Mouse (Mus musculus): Measurements from ENCODE around the gene Tns3. TPM values are rescaled to one million over a fixed set of nuclear protein-coding genes. Genes with fewer than 3 reads are reported as not detected.
A peak's percentile ranks its signal among the peaks of the same experiment; 100 is the strongest.

Gene Tns3
- polyA plus RNA-seq, 1 experiment from 2014 or later: 18.7 TPM

DNA sequence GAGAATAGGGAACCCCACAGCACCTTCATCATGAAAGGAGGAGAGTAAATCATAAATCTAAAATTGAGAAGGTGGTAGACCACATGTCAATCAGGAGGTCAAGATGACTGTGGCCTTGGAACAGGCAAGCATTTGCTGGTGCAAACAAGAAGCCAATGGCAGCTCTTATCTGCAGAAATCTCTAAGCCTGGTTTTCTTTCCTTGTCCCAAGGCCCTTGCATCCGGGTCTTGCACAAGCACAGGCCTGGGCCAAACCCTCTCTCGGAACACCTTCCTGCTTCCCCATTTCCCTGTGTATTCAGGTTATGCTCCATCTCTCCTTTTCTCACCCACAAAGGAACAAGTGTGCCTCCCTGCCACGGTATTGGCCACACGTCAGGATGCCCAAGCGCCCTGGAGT, 35.0 kb downstream of the Tns3 start:
- H3K9me3 ChIP-seq (ENCODE audit: control insufficient read depth, low read length): no peaks in the 10 kb centered on the region
- H3K4me1 ChIP-seq (ENCODE audit: control insufficient read depth, insufficient read depth, low read length): peaks cover 45% of the 10 kb centered on the region
- H3K4me3 ChIP-seq (ENCODE audit: low read length): no peak overlapping the region
- peak overlapping the region; percentile 37; the same call in 1 of the 2 replicates for H3K4me2 ChIP-seq (ENCODE audit: low read depth, low read length)
- 80% methylated on average over 5 of the region's 5 CpGs for WGBS
- H3K27me3 ChIP-seq (replicated peaks; ENCODE audit: control insufficient read depth, insufficient read depth, low read length): no peaks in the 10 kb centered on the region
- 0 out of 2 replicates have a peak overlapping the region, but pooled peaks have one; percentile 35 for H3K9ac ChIP-seq (ENCODE audit: low read depth, low read length)
- 0 out of 2 replicates have a peak, but pooled peaks cover 2% of the 10 kb centered on the region for H3K36me3 ChIP-seq (ENCODE audit: control insufficient read depth, insufficient read depth, low read length)
- ATAC-seq: peak; percentile 16; the same call in 1 of the 2 replicates
- H3K27ac ChIP-seq (ENCODE audit: low read length): peak overlapping the region; percentile 49; the same call in 1 of the 2 replicates

- ATAC-seq: peak; percentile 9; the same call in 1 of the 2 replicates
- Histone ChIP-seq H3K27me3 (replicated peaks; ENCODE audit: control insufficient read depth, insufficient read depth, low read length) (no peaks in the 10 kb centered on the region), H3K4me3 (ENCODE audit: low read length) (no peak overlapping the region; the same call in 1 of the 2 replicates), H3K36me3 (ENCODE audit: control insufficient read depth, insufficient read depth, low read length) (0 out of 2 replicates have a peak, but pooled peaks cover 2% of the 10 kb centered on the region), H3K27ac (ENCODE audit: low read length) (peak overlapping the region; percentile 49), H3K4me2 (ENCODE audit: low read depth, low read length) (peak overlapping the region; percentile 37), H3K4me1 (ENCODE audit: control insufficient read depth, insufficient read depth, low read length) (peaks cover 42% of the 10 kb centered on the region), H3K9ac (ENCODE audit: low read depth, low read length) (0 out of 2 replicates have a peak overlapping the region, but pooled peaks have one; percentile 35), H3K9me3 (ENCODE audit: control insufficient read depth, low read length) (no peaks in the 10 kb centered on the region)
- 52% methylated on average over 10 of the region's 10 CpGs for WGBS
Observed at GRCm38 (mm10) chr11:8628846-8629253, 35.5 kb downstream of the Tns3 start.

GRCm38 (mm10) chr11:8627156-8627555, 37.2 kb downstream of the Tns3 start:
- Histone ChIP-seq H3K27ac (ENCODE audit: low read length) (peak overlapping the region; percentile 59), H3K9me3 (ENCODE audit: control insufficient read depth, low read length) (no peaks in the 10 kb centered on the region), H3K27me3 (replicated peaks; ENCODE audit: control insufficient read depth, insufficient read depth, low read length) (no peaks in the 10 kb centered on the region), H3K9ac (ENCODE audit: low read depth, low read length) (no peak overlapping the region), H3K36me3 (ENCODE audit: control insufficient read depth, insufficient read depth, low read length) (0 out of 2 replicates have a peak, but pooled peaks cover 2% of the 10 kb centered on the region), H3K4me1 (ENCODE audit: control insufficient read depth, insufficient read depth, low read length) (peaks cover 54% of the 10 kb centered on the region), H3K4me3 (ENCODE audit: low read length) (no peak overlapping the region), H3K4me2 (ENCODE audit: low read depth, low read length) (no peak overlapping the region)
- ATAC-seq: peak; percentile 5
- 81% methylated on average over 6 of the region's 6 CpGs for WGBS

DNA sequence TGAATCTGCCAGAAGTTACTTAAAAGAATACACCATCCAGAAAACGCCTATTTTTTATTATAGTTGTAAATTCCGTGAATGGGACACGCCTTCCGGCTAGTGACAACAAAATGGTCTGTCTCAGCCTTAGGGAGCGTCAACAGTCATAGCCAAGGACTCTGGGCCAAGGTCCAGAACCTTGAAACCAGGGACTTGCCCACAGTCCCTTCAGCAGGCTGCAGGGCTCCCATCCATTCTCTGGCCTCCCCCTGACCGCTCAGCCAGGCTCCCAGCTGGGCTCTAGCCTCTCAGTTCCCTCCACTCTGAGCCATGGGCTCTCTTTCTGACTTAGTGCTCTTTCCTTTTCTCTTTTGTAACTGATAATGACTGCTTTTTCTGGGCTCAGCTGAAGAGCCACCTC, 37.6 kb downstream of the Tns3 start:
- WGBS: 61% methylated on average over 6 of the region's 6 CpGs
- Histone ChIP-seq H3K9ac (ENCODE audit: low read depth, low read length) (no peak overlapping the region), H3K4me3 (ENCODE audit: low read length) (no peak overlapping the region), H3K4me1 (ENCODE audit: control insufficient read depth, insufficient read depth, low read length) (peaks cover 58% of the 10 kb centered on the region), H3K4me2 (ENCODE audit: low read depth, low read length) (no peak overlapping the region), H3K9me3 (ENCODE audit: control insufficient read depth, low read length) (no peaks in the 10 kb centered on the region), H3K36me3 (ENCODE audit: control insufficient read depth, insufficient read depth, low read length) (0 out of 2 replicates have a peak, but pooled peaks cover 2% of the 10 kb centered on the region), H3K27ac (ENCODE audit: low read length) (peak overlapping the region; percentile 59), H3K27me3 (replicated peaks; ENCODE audit: control insufficient read depth, insufficient read depth, low read length) (no peaks in the 10 kb centered on the region)
- peak; percentile 78 for ATAC-seq

DNA sequence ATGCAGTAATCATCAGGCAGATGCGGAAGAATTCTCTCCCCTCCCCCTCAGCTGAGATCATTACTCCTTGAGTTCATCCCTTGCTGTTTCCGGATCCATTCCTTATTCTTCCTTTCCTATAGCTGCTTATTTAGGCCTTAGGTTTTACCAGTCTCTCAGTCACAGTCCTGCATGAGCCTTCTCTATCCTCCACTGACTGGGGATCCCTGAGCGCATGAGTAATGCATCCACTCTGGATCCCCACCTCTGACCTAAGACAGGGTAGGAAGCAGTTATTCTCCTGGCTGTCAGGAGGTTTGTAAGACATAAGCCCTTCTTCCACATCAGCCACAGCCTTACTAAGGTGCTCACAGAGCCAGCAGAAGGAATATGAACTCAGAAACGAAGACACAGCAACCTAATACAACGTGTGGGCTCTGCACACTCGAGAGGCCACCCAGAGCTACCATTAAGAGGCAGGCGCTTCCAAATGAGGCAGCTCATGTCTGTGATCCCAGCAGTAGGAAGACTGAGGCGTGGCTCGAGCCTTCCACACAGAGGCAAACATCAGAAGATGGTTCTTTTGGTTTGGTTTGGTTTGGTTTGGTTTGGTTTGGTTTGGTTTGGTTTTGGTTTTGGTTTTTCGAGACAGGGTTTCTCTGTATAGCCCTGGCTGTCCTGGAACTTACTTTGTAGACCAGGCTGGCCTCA, 38.3 kb downstream of the Tns3 start:
- H3K4me3 ChIP-seq (ENCODE audit: low read length): no peak overlapping the region
- no peak for ATAC-seq
- peaks cover 63% of the 10 kb centered on the region for H3K4me1 ChIP-seq (ENCODE audit: control insufficient read depth, insufficient read depth, low read length)
- H3K9me3 ChIP-seq (ENCODE audit: control insufficient read depth, low read length): no peaks in the 10 kb centered on the region
- no peaks in the 10 kb centered on the region for H3K27me3 ChIP-seq (replicated peaks; ENCODE audit: control insufficient read depth, insufficient read depth, low read length)
- 61% methylated on average over 10 of the region's 10 CpGs for WGBS
- H3K4me2 ChIP-seq (ENCODE audit: low read depth, low read length): no peak overlapping the region
- 0 out of 2 replicates have a peak, but pooled peaks cover 2% of the 10 kb centered on the region for H3K36me3 ChIP-seq (ENCODE audit: control insufficient read depth, insufficient read depth, low read length)
- H3K9ac ChIP-seq (ENCODE audit: low read depth, low read length): no peak overlapping the region
- peak overlapping the region; percentile 29; the same call in 1 of the 2 replicates for H3K27ac ChIP-seq (ENCODE audit: low read length)

DNA sequence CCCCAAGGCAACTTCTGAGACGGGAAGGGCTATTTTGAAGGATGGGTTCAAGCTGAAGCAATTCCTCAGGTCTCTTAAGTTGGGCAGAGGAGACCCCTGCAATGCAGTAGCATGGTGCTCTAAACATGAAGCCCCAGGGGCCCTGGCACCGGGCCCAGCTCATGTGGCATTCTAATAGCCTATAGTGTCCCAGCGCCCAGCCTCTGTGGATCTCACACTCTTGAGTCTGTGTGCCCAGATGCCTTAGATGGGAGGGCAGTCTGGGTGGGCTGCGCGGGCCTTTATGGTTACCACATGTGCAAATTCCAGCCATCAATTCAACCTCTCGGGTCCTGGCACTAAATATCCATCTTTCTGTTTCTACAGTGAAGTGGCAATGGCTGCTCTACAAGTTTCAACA, 38.9 kb downstream of the Tns3 start:
- H3K27me3 ChIP-seq (replicated peaks; ENCODE audit: control insufficient read depth, insufficient read depth, low read length): no peaks in the 10 kb centered on the region
- H3K27ac ChIP-seq (ENCODE audit: low read length): no peak overlapping the region
- no peak overlapping the region for H3K4me2 ChIP-seq (ENCODE audit: low read depth, low read length)
- 63% methylated on average over 6 of the region's 6 CpGs for WGBS
- H3K4me3 ChIP-seq (ENCODE audit: low read length): no peak overlapping the region
- H3K4me1 ChIP-seq (ENCODE audit: control insufficient read depth, insufficient read depth, low read length): peaks cover 64% of the 10 kb centered on the region
- no peak for ATAC-seq
- H3K36me3 ChIP-seq (ENCODE audit: control insufficient read depth, insufficient read depth, low read length): 0 out of 2 replicates have a peak, but pooled peaks cover 2% of the 10 kb centered on the region
- no peaks in the 10 kb centered on the region for H3K9me3 ChIP-seq (ENCODE audit: control insufficient read depth, low read length)
- no peak overlapping the region for H3K9ac ChIP-seq (ENCODE audit: low read depth, low read length)

- peak overlapping the region; percentile 87 for H3K9ac ChIP-seq (ENCODE audit: low read depth, low read length)
- H3K4me3 ChIP-seq (ENCODE audit: low read length): peak overlapping the region; percentile 77
- H3K4me2 ChIP-seq (ENCODE audit: low read depth, low read length): peak overlapping the region; percentile 100
- under 1% methylated on average over 74 of the region's 74 CpGs for WGBS
- 0 out of 2 replicates have a peak, but pooled peaks cover 2% of the 10 kb centered on the region for H3K36me3 ChIP-seq (ENCODE audit: control insufficient read depth, insufficient read depth, low read length)
- no peaks in the 10 kb centered on the region for H3K27me3 ChIP-seq (replicated peaks; ENCODE audit: control insufficient read depth, insufficient read depth, low read length)
- peaks cover 59% of the 10 kb centered on the region for H3K4me1 ChIP-seq (ENCODE audit: control insufficient read depth, insufficient read depth, low read length)
- ATAC-seq: peak; percentile 26
- H3K27ac ChIP-seq (ENCODE audit: low read length): peak overlapping the region; percentile 77
- no peaks in the 10 kb centered on the region for H3K9me3 ChIP-seq (ENCODE audit: control insufficient read depth, low read length)
Observed at GRCm38 (mm10) chr11:8624179-8624886, 40.0 kb downstream of the Tns3 start.

GRCm38 (mm10) chr11:8623852-8624178, 40.5 kb downstream of the Tns3 start:
- H3K4me1 ChIP-seq (ENCODE audit: control insufficient read depth, insufficient read depth, low read length): peaks cover 54% of the 10 kb centered on the region
- WGBS: 2% methylated on average over 20 of the region's 20 CpGs
- H3K9me3 ChIP-seq (ENCODE audit: control insufficient read depth, low read length): no peaks in the 10 kb centered on the region
- ATAC-seq: no peak
- H3K4me3 ChIP-seq (ENCODE audit: low read length): peak overlapping the region; percentile 77
- no peaks in the 10 kb centered on the region for H3K27me3 ChIP-seq (replicated peaks; ENCODE audit: control insufficient read depth, insufficient read depth, low read length)
- H3K36me3 ChIP-seq (ENCODE audit: control insufficient read depth, insufficient read depth, low read length): 0 out of 2 replicates have a peak, but pooled peaks cover 2% of the 10 kb centered on the region
- peak overlapping the region; percentile 77 for H3K27ac ChIP-seq (ENCODE audit: low read length)
- peak overlapping the region; percentile 87 for H3K9ac ChIP-seq (ENCODE audit: low read depth, low read length)
- H3K4me2 ChIP-seq (ENCODE audit: low read depth, low read length): peak overlapping the region; percentile 100

- no peaks in the 10 kb centered on the region for H3K36me3 ChIP-seq (ENCODE audit: control insufficient read depth, insufficient read depth, low read length)
- H3K9ac ChIP-seq (ENCODE audit: low read depth, low read length): no peak overlapping the region
- 0 out of 2 replicates have a peak overlapping the region, but pooled peaks have one; percentile 100 for H3K4me2 ChIP-seq (ENCODE audit: low read depth, low read length)
- WGBS: 53% methylated on average over 6 of the region's 6 CpGs
- H3K27ac ChIP-seq (ENCODE audit: low read length): peak overlapping the region; percentile 42; the same call in 1 of the 2 replicates
- no peaks in the 10 kb centered on the region for H3K9me3 ChIP-seq (ENCODE audit: control insufficient read depth, low read length)
- no peak for ATAC-seq
- H3K27me3 ChIP-seq (replicated peaks; ENCODE audit: control insufficient read depth, insufficient read depth, low read length): no peaks in the 10 kb centered on the region
- H3K4me3 ChIP-seq (ENCODE audit: low read length): peak overlapping the region; percentile 14
- H3K4me1 ChIP-seq (ENCODE audit: control insufficient read depth, insufficient read depth, low read length): peaks cover 57% of the 10 kb centered on the region
Observed at GRCm38 (mm10) chr11:8622668-8623067, 41.7 kb downstream of the Tns3 start.
